Mouse (Mus musculus) MEL-GATA-1-ER (cell line): Measurements from ENCODE around the gene Pbld1.
A peak's percentile ranks its signal among the peaks of the same experiment; 100 is the strongest.

Experiments used
- DNase-seq: peaks from one replicate; pipeline ENCODE4 v3.0.0-alpha.2; 2012; ENCODE audit warnings: low read depth; ENCODE audit errors: extremely low read depth

Pbld1 gene

GRCm38 (mm10) chr10:63059862-63060261 is at the start of gene Pbld1:
Gene Pbld1, plus strand, starts transcription at chr10:63060162.
- DNase-seq = no peak

GRCm38 (mm10) chr10:63010268-63010667 is 49.7 kb upstream of the Pbld1 start:
- peak; percentile 90 for DNase-seq

GRCm38 (mm10) chr10:63011556-63011955 is 48.4 kb upstream of the Pbld1 start:
- DNase-seq = no peak

- DNase-seq = no peak
These were observed 46.5 kb upstream of the Pbld1 start for GRCm38 (mm10) chr10:63013476-63013875.

GRCm38 (mm10) chr10:63014168-63014567 is 45.8 kb upstream of the Pbld1 start:
- no peak for DNase-seq

GRCm38 (mm10) chr10:63019304-63019703 is 40.7 kb upstream of the Pbld1 start:
- DNase-seq = no peak

- peak; percentile 51 for DNase-seq
These were observed 38.3 kb upstream of the Pbld1 start for GRCm38 (mm10) chr10:63021702-63022101.

GRCm38 (mm10) chr10:63022541-63023120 is 37.3 kb upstream of the Pbld1 start:
- DNase-seq = no peak

GRCm38 (mm10) chr10:63023121-63023748 is 36.7 kb upstream of the Pbld1 start:
- DNase-seq = no peak

GRCm38 (mm10) chr10:63023749-63024579 is 36.0 kb upstream of the Pbld1 start, which contains the start of the genes Hnrnph3 and Pbld2:
Gene Hnrnph3, minus strand, starts transcription at chr10:63024217.
Gene Pbld2, plus strand, starts transcription at chr10:63024315.
- DNase-seq = peak; percentile 83

GRCm38 (mm10) chr10:63024580-63024910 is 35.4 kb upstream of the Pbld1 start:
- no peak for DNase-seq

GRCm38 (mm10) chr10:63025016-63025415 is 34.9 kb upstream of the Pbld1 start:
- DNase-seq = no peak

GRCm38 (mm10) chr10:63025491-63026011 is 34.4 kb upstream of the Pbld1 start:
- DNase-seq = no peak

GRCm38 (mm10) chr10:63026156-63026794 is 33.7 kb upstream of the Pbld1 start:
- DNase-seq = no peak

GRCm38 (mm10) chr10:63026795-63027160 is 33.2 kb upstream of the Pbld1 start:
- DNase-seq = no peak

GRCm38 (mm10) chr10:63027376-63028161 is 32.4 kb upstream of the Pbld1 start:
- DNase-seq = no peak

GRCm38 (mm10) chr10:63028396-63028795 is 31.6 kb upstream of the Pbld1 start:
- no peak for DNase-seq

- DNase-seq = no peak
These were observed 27.7 kb upstream of the Pbld1 start for GRCm38 (mm10) chr10:63032267-63032666.

- DNase-seq = no peak
These were observed 27.0 kb upstream of the Pbld1 start for GRCm38 (mm10) chr10:63032956-63033355.

- no peak for DNase-seq
These were observed 21.2 kb upstream of the Pbld1 start for GRCm38 (mm10) chr10:63038571-63039320.
